Mouse (Mus musculus): ENCODE data around the gene Tgm1. TPM values are rescaled to one million over a fixed set of nuclear protein-coding genes. Genes with fewer than 3 reads are reported as not detected.

Tgm1 gene
- polyA plus RNA-seq, 1 experiment from 2014 or later: 0.70 TPM

GRCm38 (mm10) chr14:55723433-55723832 lies 9.7 kb upstream of the Tgm1 start:
- Histone ChIP-seq H3K27me3 (replicated peaks) (no peaks in the 10 kb centered on the region), H3K9ac (no peak overlapping the region), H3K36me3 (peaks cover 20% of the 10 kb centered on the region), H3K4me2 (no peak overlapping the region), H3K4me1 (replicated peaks) (peaks cover 6% of the 10 kb centered on the region; the same call in 1 of the 2 replicates), H3K9me3 (replicated peaks) (no peaks in the 10 kb centered on the region), H3K27ac (ENCODE audit: poor library complexity, severe bottlenecking) (no peak overlapping the region), H3K4me3 (no peak overlapping the region)
- no peak for ATAC-seq (ENCODE audit: insufficient number of reproducible peaks, low FRiP score)
- WGBS: 93% methylated on average over 7 of the region's 7 CpGs

DNA sequence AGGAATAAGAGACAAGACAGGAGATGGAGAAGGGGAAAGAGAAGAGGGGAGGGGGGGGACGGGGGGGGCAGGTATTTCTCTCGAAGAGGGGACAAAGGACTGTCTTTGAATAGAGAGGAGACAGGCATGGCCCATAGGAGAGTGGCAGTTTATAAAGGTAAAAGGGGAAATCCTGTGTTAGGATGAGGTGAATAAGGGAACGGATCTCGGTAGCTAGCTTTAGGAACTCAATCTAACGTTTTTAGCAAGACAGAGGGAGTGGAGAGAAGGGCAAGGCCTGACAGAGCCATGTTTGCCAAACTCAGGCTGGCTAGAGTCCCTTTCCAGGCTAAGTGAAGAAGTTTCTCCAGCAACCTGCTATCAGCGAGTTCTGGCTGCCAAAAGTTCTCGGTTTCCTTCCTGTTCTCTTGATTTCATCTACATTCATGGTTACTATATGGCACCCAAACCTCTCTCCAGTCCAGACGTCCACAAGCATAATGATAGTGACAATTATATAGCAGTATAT lies 8.8 kb upstream of the Tgm1 start:
- 52% methylated on average over 8 of the region's 8 CpGs for WGBS

GRCm38 (mm10) chr14:55721700-55722437 lies 8.1 kb upstream of the Tgm1 start, which contains the start of gene Rabggta:
Gene Rabggta, minus strand, starts transcription at chr14:55722263.
- no peaks in the 10 kb centered on the region for H3K9me3 ChIP-seq (replicated peaks)
- H3K4me3 ChIP-seq: peak within 1 kb of the TSS; percentile 74
- H3K4me1 ChIP-seq (replicated peaks): peaks cover 6% of the 10 kb centered on the region; the same call in 1 of the 2 replicates
- WGBS: under 1% methylated on average over 50 of the region's 50 CpGs
- H3K4me2 ChIP-seq: peak within 1 kb of the TSS; percentile 75
- peaks cover 34% of the 10 kb centered on the region for H3K36me3 ChIP-seq
- peak within 1 kb of the TSS; percentile 72; the same call in 1 of the 2 replicates for H3K27ac ChIP-seq (ENCODE audit: poor library complexity, severe bottlenecking)
- peak; percentile 92 for ATAC-seq (ENCODE audit: insufficient number of reproducible peaks, low FRiP score)
- no peaks in the 10 kb centered on the region for H3K27me3 ChIP-seq (replicated peaks)
- H3K9ac ChIP-seq: peak within 1 kb of the TSS; percentile 87

More for the DNA sequence above, 8.8 kb upstream of the Tgm1 start:
- Histone ChIP-seq H3K27me3 (replicated peaks) (no peaks in the 10 kb centered on the region), H3K4me2 (peak overlapping the region; percentile 75), H3K36me3 (peaks cover 27% of the 10 kb centered on the region), H3K9ac (no peak overlapping the region), H3K4me1 (replicated peaks) (peaks cover 6% of the 10 kb centered on the region; the same call in 1 of the 2 replicates), H3K4me3 (peak overlapping the region; percentile 74), H3K9me3 (replicated peaks) (no peaks in the 10 kb centered on the region), H3K27ac (ENCODE audit: poor library complexity, severe bottlenecking) (no peak overlapping the region)
- 0 out of 2 replicates have a peak, but pooled peaks have one; percentile 1 for ATAC-seq (ENCODE audit: insufficient number of reproducible peaks, low FRiP score)

GRCm38 (mm10) chr14:55721076-55721475 lies 7.3 kb upstream of the Tgm1 start:
- Histone ChIP-seq H3K9me3 (replicated peaks) (no peaks in the 10 kb centered on the region), H3K9ac (peak overlapping the region; percentile 87; the same call in 1 of the 2 replicates), H3K27me3 (replicated peaks) (no peaks in the 10 kb centered on the region), H3K36me3 (peaks cover 41% of the 10 kb centered on the region), H3K27ac (ENCODE audit: poor library complexity, severe bottlenecking) (no peak overlapping the region), H3K4me2 (peak overlapping the region; percentile 75), H3K4me3 (peak overlapping the region; percentile 74), H3K4me1 (replicated peaks) (peaks cover 6% of the 10 kb centered on the region; the same call in 1 of the 2 replicates)
- 80% methylated on average over 6 of the region's 6 CpGs for WGBS
- no peak for ATAC-seq (ENCODE audit: insufficient number of reproducible peaks, low FRiP score)

- Histone ChIP-seq H3K36me3 (peaks cover 42% of the 10 kb centered on the region), H3K9me3 (replicated peaks) (no peaks in the 10 kb centered on the region), H3K27ac (ENCODE audit: poor library complexity, severe bottlenecking) (no peak overlapping the region), H3K4me2 (no peak overlapping the region), H3K4me3 (no peak overlapping the region), H3K27me3 (replicated peaks) (no peaks in the 10 kb centered on the region), H3K4me1 (replicated peaks) (peaks cover 6% of the 10 kb centered on the region; the same call in 1 of the 2 replicates), H3K9ac (no peak overlapping the region)
- 89% methylated on average over 12 of the region's 12 CpGs for WGBS
- ATAC-seq (ENCODE audit: insufficient number of reproducible peaks, low FRiP score): no peak
Observed at GRCm38 (mm10) chr14:55720666-55721065, 6.9 kb upstream of the Tgm1 start.

DNA sequence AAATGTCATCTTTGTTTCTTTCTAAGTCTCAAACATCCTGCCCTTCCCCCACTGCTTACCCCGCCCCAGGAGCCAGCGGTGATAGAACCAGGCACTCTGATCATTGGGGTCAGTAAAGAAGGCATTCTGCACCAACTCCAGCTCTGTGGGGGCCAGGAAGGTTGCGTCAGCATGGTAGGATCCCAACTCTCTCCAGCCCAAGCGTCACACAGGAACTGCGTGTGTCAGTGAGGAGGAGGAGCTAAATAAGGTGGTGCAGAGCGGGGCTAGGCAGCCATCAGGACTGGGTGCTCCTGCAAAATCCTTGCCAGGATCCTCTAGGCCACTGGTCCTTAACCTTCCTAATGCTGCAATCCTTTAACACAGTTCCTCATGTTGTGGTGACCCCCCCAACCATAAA lies 6.0 kb upstream of the Tgm1 start:
- Histone ChIP-seq H3K9me3 (replicated peaks) (no peaks in the 10 kb centered on the region), H3K9ac (no peak overlapping the region), H3K27ac (ENCODE audit: poor library complexity, severe bottlenecking) (no peak overlapping the region), H3K4me1 (replicated peaks) (peaks cover 4% of the 10 kb centered on the region; the same call in 1 of the 2 replicates), H3K36me3 (peaks cover 42% of the 10 kb centered on the region), H3K4me2 (no peak overlapping the region), H3K4me3 (no peak overlapping the region), H3K27me3 (replicated peaks) (0 out of 2 replicates have a peak, but pooled peaks cover 3% of the 10 kb centered on the region)
- no peak for ATAC-seq (ENCODE audit: insufficient number of reproducible peaks, low FRiP score)
- 82% methylated on average over 6 of the region's 6 CpGs for WGBS

GRCm38 (mm10) chr14:55716884-55717283 lies 3.2 kb upstream of the Tgm1 start:
- H3K4me2 ChIP-seq: no peak overlapping the region
- no peaks in the 10 kb centered on the region for H3K9me3 ChIP-seq (replicated peaks)
- H3K27ac ChIP-seq (ENCODE audit: poor library complexity, severe bottlenecking): no peak overlapping the region
- no peak for ATAC-seq (ENCODE audit: insufficient number of reproducible peaks, low FRiP score)
- WGBS: 84% methylated on average over 8 of the region's 8 CpGs
- peaks cover 42% of the 10 kb centered on the region for H3K36me3 ChIP-seq
- no peak overlapping the region for H3K9ac ChIP-seq
- peaks cover 29% of the 10 kb centered on the region for H3K27me3 ChIP-seq (replicated peaks)
- H3K4me1 ChIP-seq (replicated peaks): peaks cover 10% of the 10 kb centered on the region; the same call in 1 of the 2 replicates
- H3K4me3 ChIP-seq: no peak overlapping the region

- 95% methylated on average over 6 of the region's 6 CpGs for WGBS
- H3K27ac ChIP-seq (ENCODE audit: poor library complexity, severe bottlenecking): no peak overlapping the region
- no peak for ATAC-seq (ENCODE audit: insufficient number of reproducible peaks, low FRiP score)
- no peak overlapping the region for H3K9ac ChIP-seq
- peaks cover 42% of the 10 kb centered on the region for H3K36me3 ChIP-seq
- H3K4me1 ChIP-seq (replicated peaks): peaks cover 10% of the 10 kb centered on the region; the same call in 1 of the 2 replicates
- peaks cover 35% of the 10 kb centered on the region for H3K27me3 ChIP-seq (replicated peaks)
- H3K4me2 ChIP-seq: no peak overlapping the region
- no peaks in the 10 kb centered on the region for H3K9me3 ChIP-seq (replicated peaks)
- no peak overlapping the region for H3K4me3 ChIP-seq
Observed at GRCm38 (mm10) chr14:55716271-55716670, 2.5 kb upstream of the Tgm1 start.

DNA sequence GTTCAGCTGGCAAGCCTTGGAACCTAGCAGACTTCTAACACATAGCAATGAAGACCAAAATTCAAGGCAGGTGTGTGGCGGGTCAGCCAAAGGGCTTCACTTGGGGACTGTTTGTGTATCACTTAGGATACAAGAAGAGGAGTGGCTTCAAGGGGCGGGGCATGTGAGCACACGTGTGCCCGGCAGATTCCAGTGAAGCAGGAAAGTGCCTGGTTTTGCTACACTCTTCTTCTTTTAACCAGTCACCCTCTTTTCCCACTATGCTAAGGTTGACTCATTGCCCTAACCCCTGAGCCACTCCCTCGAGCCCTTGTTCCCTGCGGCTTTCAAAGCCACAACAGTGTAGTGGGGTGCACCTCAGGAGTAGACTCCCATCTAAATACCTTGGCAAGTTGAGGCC lies 1.2 kb upstream of the Tgm1 start:
- Histone ChIP-seq H3K9me3 (replicated peaks) (no peaks in the 10 kb centered on the region), H3K27ac (ENCODE audit: poor library complexity, severe bottlenecking) (no peak overlapping the region), H3K9ac (no peak overlapping the region), H3K4me1 (replicated peaks) (peaks cover 10% of the 10 kb centered on the region; the same call in 1 of the 2 replicates), H3K36me3 (peaks cover 37% of the 10 kb centered on the region), H3K4me2 (no peak overlapping the region), H3K27me3 (replicated peaks) (peaks cover 44% of the 10 kb centered on the region), H3K4me3 (no peak overlapping the region)
- WGBS: 37% methylated on average over 6 of the region's 6 CpGs
- no peak for ATAC-seq (ENCODE audit: insufficient number of reproducible peaks, low FRiP score)

GRCm38 (mm10) chr14:55713007-55713728 lies 558 bp downstream of the Tgm1 start:
- H3K36me3 ChIP-seq: peaks cover 20% of the 10 kb centered on the region
- peak overlapping the region; percentile 24 for H3K4me3 ChIP-seq
- no peak overlapping the region for H3K9ac ChIP-seq
- peaks cover 44% of the 10 kb centered on the region for H3K27me3 ChIP-seq (replicated peaks)
- 13% methylated on average over 25 of the region's 25 CpGs for WGBS
- no peaks in the 10 kb centered on the region for H3K9me3 ChIP-seq (replicated peaks)
- H3K4me1 ChIP-seq (replicated peaks): peaks cover 10% of the 10 kb centered on the region; the same call in 1 of the 2 replicates
- peak; percentile 33; the same call in 1 of the 2 replicates for ATAC-seq (ENCODE audit: insufficient number of reproducible peaks, low FRiP score)
- H3K27ac ChIP-seq (ENCODE audit: poor library complexity, severe bottlenecking): no peak overlapping the region
- H3K4me2 ChIP-seq: peak overlapping the region; percentile 60

GRCm38 (mm10) chr14:55711786-55712185 lies 1.9 kb downstream of the Tgm1 start:
- Histone ChIP-seq H3K9ac (no peak overlapping the region), H3K4me1 (replicated peaks) (peaks cover 10% of the 10 kb centered on the region; the same call in 1 of the 2 replicates), H3K9me3 (replicated peaks) (no peaks in the 10 kb centered on the region), H3K36me3 (peaks cover 8% of the 10 kb centered on the region; the same call in 1 of the 2 replicates), H3K4me2 (no peak overlapping the region), H3K4me3 (no peak overlapping the region), H3K27me3 (replicated peaks) (peaks cover 44% of the 10 kb centered on the region), H3K27ac (ENCODE audit: poor library complexity, severe bottlenecking) (no peak overlapping the region)
- no peak for ATAC-seq (ENCODE audit: insufficient number of reproducible peaks, low FRiP score)
- WGBS: 70% methylated on average over 7 of the region's 7 CpGs

Data from heart, embryonic 12.5 days (tissue).